Mouse (Mus musculus) layer of hippocampus, adult 2 months (tissue): ENCODE results near the gene Phlpp1. TPM values are rescaled to one million over a fixed set of nuclear protein-coding genes. Genes with fewer than 3 reads are reported as not detected.
A peak's percentile ranks its signal among the peaks of the same experiment; 100 is the strongest.
"Not testable (repeated sequence)": the region's sequence is repeated elsewhere in the genome, so short reads cannot be mapped to it uniquely, and the experiment has no call there.

Experiments
- DNase-seq, 2 experiments: peaks; one replicate each; pipeline ENCODE4 v3.0.0; 2022; ENCODE audit warnings: low spot score in 2 of 2
- H3K27ac ChIP-seq: fragments of 200-600 bp; 2 replicates; pipeline ENCODE4 v1.8.1; 2022
- H3K4me3 ChIP-seq: fragments of 200-600 bp; 2 replicates; pipeline ENCODE4 v1.8.1; 2022; ENCODE audit warnings: mild to moderate bottlenecking
- CTCF ChIP-seq: fragments of 200-600 bp; conservative IDR thresholded peaks from 2 replicates; pipeline ENCODE4 v1.8.1; 2022; ENCODE audit warnings: antibody characterized with exemption, mild to moderate bottlenecking, moderate library complexity
- total RNA-seq, 2 experiments: library from RNA; stranded (reverse); gene quantifications; 2 replicates each; pipeline ENCODE4 v1.2.3; 2021

The Phlpp1 gene
- total RNA-seq, 2 experiments from 2014 or later: 82.6 to 87.3 TPM

- Histone ChIP-seq H3K4me3 (no peak overlapping the region), H3K27ac (0 out of 2 replicates have a peak overlapping the region, but pooled peaks have one; percentile 20)
- no peak for DNase-seq
- no peak for TF ChIP-seq CTCF
These were observed 107.1 kb downstream of the Phlpp1 start for GRCm38 (mm10) chr1:106278552-106279060.

DNA sequence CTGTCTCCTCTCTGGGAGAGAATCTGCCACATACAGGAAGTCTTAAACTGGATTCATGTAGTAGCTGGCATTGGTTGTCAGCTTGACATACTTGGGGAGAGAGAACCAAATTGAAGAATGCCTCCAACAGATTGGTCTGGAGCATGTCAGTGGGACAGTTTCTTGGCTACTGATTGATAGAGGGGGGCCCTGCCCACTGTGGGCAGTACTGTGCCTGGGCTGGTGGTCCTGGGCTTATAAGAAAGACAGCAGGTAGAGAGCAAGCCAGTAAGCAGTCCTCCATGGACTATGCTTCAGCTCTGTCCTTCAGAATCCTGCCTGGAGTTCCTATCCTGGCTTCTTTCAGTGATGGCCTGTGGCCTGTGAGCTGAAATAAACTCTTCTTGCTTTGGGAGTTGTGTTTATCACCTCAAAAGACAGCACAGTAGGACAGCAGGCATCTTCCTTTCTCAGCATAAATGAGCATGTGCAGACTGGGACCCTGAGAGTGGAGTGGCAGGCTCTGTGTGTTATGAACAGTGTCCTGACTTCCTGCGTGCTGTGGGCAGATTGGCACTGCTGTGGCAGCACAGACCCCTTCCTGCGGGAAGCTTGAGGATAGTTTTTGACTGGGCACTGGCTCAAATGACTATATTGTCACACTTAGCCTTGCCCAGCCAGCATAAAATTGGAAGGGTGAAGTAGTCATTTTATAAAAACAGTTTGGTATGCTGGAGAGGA lies 108.0 kb downstream of the Phlpp1 start:
- peak overlapping the region; percentile 67 for H3K27ac ChIP-seq
- DNase-seq: no peak
- TF ChIP-seq CTCF: no peak
- H3K4me3 ChIP-seq: no peak overlapping the region

GRCm38 (mm10) chr1:106280171-106280913 lies 108.8 kb downstream of the Phlpp1 start:
- TF ChIP-seq CTCF: no peak
- H3K27ac ChIP-seq: peak overlapping the region; percentile 67; the same call in 1 of the 2 replicates
- no peak overlapping the region for H3K4me3 ChIP-seq
- no peak for DNase-seq

- no peak for TF ChIP-seq CTCF
- no peak for DNase-seq
- no peak overlapping the region for H3K27ac ChIP-seq
- H3K4me3 ChIP-seq: no peak overlapping the region
These were observed 115.3 kb downstream of the Phlpp1 start for GRCm38 (mm10) chr1:106286815-106287214.

DNA sequence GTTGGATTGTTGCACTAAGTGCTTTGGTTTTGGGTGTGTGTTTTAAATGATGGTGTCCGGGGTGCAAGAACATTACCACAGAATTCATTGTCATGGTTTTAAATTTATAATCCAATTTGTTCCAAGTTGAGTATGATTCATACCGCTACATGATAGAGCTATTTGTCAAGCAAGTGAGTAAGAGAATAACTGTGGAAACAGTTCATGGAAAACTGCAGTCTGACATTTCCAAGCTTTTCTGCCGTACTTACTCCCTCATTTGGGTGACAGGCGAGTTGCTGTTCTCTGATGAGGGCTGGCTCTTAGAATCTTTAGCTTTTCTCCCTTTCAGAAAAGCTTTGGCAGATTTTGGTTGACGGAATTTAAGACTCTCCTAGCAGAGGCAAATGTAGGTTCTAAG lies 117.5 kb downstream of the Phlpp1 start:
- no peak overlapping the region for H3K4me3 ChIP-seq
- peak in 1 of 2 experiments; percentile 24 for DNase-seq
- TF ChIP-seq CTCF: no peak
- H3K27ac ChIP-seq: peak overlapping the region; percentile 52

DNA sequence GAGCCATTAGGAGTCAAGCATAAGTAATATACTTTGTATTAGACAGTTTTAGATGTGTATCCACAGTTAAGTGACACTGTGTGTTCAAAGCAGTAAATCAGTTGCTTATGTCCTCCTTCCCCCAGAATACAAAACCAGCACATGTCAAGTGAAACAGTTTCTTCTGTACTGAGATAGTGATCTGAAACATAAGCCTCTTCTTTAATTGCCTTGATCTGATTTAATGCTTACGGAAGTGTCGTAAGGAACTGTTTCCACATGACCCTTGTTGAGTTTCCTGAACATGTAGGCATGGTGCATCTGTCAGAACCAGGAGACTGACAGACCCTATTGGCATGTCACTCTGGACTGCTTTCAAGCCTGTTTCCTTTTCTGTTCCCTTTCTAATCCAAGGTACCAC lies 118.0 kb downstream of the Phlpp1 start:
- TF ChIP-seq CTCF: no peak
- no peak for DNase-seq
- no peak overlapping the region for H3K4me3 ChIP-seq
- peak overlapping the region; percentile 52 for H3K27ac ChIP-seq

GRCm38 (mm10) chr1:106309394-106310039 lies 138.0 kb downstream of the Phlpp1 start:
- no peak for DNase-seq
- TF ChIP-seq CTCF: no peak
- Histone ChIP-seq H3K27ac (no peak overlapping the region), H3K4me3 (no peak overlapping the region)

- no peak for TF ChIP-seq CTCF
- no peak overlapping the region for H3K4me3 ChIP-seq
- no peak overlapping the region for H3K27ac ChIP-seq
- no peak for DNase-seq
These were observed 138.7 kb downstream of the Phlpp1 start for GRCm38 (mm10) chr1:106310285-106310684.

DNA sequence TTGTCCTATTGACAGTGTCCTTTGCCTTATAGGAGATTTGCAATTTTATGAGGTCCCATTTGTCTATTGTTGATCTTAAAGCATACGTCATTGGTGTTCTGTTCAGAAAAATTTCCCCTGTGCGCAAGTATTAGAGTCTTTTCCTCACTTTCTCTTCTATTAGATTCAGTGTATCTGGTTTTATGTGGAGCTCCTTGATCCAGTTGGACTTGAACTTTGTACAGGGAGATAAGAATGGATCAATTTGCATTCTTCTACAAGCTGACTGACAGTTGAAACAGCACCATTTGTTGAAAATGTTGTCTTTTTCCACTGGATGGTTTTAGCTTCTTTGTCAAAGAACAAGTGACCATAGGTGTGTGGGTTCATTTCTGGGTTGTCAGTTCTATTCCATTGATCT lies 140.3 kb downstream of the Phlpp1 start:
- not testable (repeated sequence) for H3K4me3 ChIP-seq, H3K27ac ChIP-seq, DNase-seq

DNA sequence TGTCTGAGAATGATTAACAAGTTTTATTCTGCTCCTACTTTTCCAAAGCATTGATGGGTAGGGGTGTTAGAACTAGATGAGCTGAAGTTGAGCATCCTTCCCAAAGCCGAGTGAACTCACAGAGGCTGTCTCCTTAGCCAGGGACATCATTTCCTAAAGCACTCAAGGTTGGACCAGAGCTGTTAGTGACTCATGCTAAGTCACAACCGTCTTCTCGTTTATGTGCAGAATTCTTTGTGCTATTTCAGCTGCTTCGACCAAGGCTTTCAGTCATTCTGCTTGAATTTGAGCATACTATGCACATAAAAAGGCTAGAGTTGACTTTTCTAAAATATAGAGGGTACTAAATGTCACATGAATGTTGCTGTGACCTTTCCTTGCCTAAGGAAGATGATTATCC lies 142.9 kb downstream of the Phlpp1 start:
- Histone ChIP-seq H3K4me3 (no peak overlapping the region), H3K27ac (no peak overlapping the region)
- no peak for DNase-seq
- no peak for TF ChIP-seq CTCF

DNA sequence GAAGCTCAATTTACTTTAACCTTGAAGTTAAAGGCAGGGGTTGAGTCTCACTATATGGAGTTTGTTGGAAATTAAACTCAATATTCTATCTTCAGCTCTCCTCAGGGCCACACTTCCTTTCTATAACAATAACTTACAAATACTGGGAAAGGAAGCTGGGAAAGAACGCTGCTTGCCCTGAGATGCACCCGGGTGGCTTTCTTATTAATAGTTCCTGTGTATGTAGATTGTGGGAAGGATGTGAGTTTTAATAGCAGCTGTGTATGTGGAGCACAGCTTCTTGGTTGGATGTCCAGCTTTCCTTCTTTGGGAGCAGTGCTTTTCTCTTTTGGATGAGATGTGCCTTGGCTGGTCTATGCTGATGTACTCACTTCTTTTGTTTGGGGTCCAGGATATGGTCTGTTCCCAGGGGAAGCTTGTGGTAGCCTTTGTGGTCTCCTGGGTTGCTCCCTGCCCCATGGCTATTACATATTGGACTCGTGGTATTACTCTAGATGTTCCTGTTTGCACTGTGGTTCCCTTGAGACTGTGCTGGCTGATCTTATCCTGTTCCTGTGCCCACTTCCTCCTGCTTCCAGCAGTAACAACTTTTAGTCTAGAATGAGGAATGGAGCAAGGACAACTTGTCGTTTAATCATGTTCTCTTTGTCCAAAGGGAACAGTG lies 145.2 kb downstream of the Phlpp1 start:
- TF ChIP-seq CTCF: no peak
- no peak for DNase-seq
- peak overlapping the region; percentile 66; the same call in 1 of the 2 replicates for H3K27ac ChIP-seq
- no peak overlapping the region for H3K4me3 ChIP-seq

DNA sequence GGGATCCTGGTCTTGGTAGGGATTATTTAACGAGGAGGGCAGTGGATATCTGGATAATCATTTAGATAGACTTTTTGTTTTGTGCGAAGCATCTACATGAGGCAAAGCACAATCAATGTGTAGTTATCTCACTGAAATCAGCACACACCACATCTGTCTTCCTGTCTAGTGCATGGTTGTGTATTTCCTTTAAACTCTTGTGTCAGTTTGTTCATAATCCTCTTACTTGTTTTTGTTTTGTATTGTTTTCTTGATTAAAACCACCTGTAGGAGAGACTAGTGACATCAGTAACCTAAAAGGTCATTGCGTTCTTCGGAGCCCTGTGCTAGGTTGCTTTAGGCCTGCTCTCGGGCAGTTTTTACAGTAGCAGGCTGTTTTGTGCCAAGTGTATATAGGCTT lies 146.8 kb downstream of the Phlpp1 start:
- H3K4me3 ChIP-seq: no peak overlapping the region
- no peak for DNase-seq
- no peak for TF ChIP-seq CTCF
- no peak overlapping the region for H3K27ac ChIP-seq

DNA sequence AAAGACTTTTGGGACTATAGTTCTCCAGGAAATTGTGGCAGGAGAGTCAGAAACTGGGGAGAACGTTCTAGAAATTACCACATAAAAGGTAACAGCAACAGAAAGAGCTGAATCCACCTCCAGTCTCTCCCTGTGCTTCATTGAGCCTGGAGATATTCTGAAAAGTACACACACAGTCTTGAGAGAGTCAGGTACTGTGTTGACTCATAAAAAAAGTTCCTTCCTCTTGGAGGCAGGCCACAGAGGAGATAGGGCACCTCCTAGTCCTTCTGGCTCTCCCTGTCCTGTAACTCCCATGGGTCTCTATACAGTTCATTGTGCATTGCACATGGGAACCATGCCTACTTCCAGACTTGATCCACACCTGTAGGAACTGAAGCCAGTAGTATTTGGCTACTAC lies 149.0 kb downstream of the Phlpp1 start:
- no peak for TF ChIP-seq CTCF
- DNase-seq: no peak
- H3K27ac ChIP-seq: no peak overlapping the region
- no peak overlapping the region for H3K4me3 ChIP-seq
